Mouse (Mus musculus) midbrain, embryonic 16.5 days (tissue): ENCODE data around the gene Cfap221. TPM values are rescaled to one million over a fixed set of nuclear protein-coding genes. Genes with fewer than 3 reads are reported as not detected.

Experiments
- ATAC-seq: fragments of 200-750 bp; cut with Nextera tagmentation; 2 replicates; pipeline ENCODE4 v1.8.0; 2017; ENCODE audit warnings: moderate TSS enrichment
- H3K27ac ChIP-seq: fragments of 300-500 bp; sonication (generic); 2 replicates; pipeline ENCODE4 v1.5.1; 2014; ENCODE audit warnings: mild to moderate bottlenecking, low read length, mixed read lengths
- H3K27me3 ChIP-seq: fragments of 300-500 bp; sonication (generic); 2 replicates; pipeline ENCODE4 v1.6.1; 2014; ENCODE audit warnings: low read depth, low read length, mixed read lengths; ENCODE audit not compliant: control insufficient read depth, insufficient read depth
- H3K36me3 ChIP-seq: fragments of 300-500 bp; sonication (generic); 2 replicates; pipeline ENCODE4 v1.6.1; 2014; ENCODE audit warnings: mild to moderate bottlenecking, low read length, moderate library complexity, mixed read lengths; ENCODE audit not compliant: control insufficient read depth, insufficient read depth
- H3K4me1 ChIP-seq: fragments of 300-500 bp; sonication (generic); 2 replicates; pipeline ENCODE4 v1.6.1; 2014; ENCODE audit warnings: mild to moderate bottlenecking, low read length, mixed read lengths; ENCODE audit not compliant: control insufficient read depth, insufficient read depth
- H3K4me2 ChIP-seq: fragments of 300-500 bp; sonication (generic); 2 replicates; pipeline ENCODE4 v1.6.1; 2014; ENCODE audit warnings: mild to moderate bottlenecking, low read length, mixed read lengths
- H3K4me3 ChIP-seq: fragments of 300-500 bp; sonication (generic); 2 replicates; pipeline ENCODE4 v1.5.1; 2014; ENCODE audit warnings: low read depth, mild to moderate bottlenecking, low read length, moderate library complexity, mixed read lengths
- H3K9ac ChIP-seq: fragments of 300-500 bp; sonication (generic); 2 replicates; pipeline ENCODE4 v1.6.1; 2014; ENCODE audit warnings: low read depth, low read length, mixed read lengths
- H3K9me3 ChIP-seq: fragments of 300-500 bp; sonication (generic); replicated peaks from 2 replicates; pipeline ENCODE4 v1.6.1; 2014; ENCODE audit warnings: mild to moderate bottlenecking, low read length, mixed read lengths; ENCODE audit not compliant: control insufficient read depth, poor library complexity, severe bottlenecking
- WGBS: fragments of 180-500 bp; shearing (Covaris S2); extraction: QIAGEN DNeasy Blood & Tissue Kit; methylation state at CpG from one replicate; pipeline ENCODE4 v1.1.7; 2014; 5-methylcytosine and 5-hydroxymethylcytosine counted together
- polyA plus RNA-seq: library from polyadenylated mRNA; unstranded; fragments of >200 nt; fragmentation: Nextera tagmentation; extraction: Ambion mirVana; gene quantifications from 2 replicates; pipeline ENCODE4 v1.2.1, GENCODE M21; 2015

Gene Cfap221
- polyA plus RNA-seq, 1 experiment from 2014 or later = 0.40 TPM

DNA sequence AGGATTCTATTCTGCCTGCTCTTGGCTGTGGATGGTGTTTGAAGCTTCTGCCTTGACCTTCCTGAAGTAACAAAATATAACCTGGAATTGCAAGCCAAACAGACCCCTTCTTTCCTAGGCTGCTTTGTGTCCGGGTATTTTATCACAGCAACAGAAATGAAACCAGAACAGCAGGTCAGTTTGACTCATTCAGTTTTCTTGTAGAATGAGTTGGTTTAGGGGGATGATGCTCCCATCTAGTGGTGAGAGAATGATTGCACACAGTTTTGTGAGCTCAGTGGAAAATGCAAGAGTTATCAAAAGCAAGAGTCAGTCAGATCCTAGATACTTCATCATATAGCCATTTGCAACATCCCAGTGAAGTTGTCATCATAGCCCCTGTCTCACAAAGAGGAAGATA is 67.3 kb downstream of the Cfap221 start:
- H3K27me3 ChIP-seq = no peaks in the 10 kb centered on the region
- H3K4me2 ChIP-seq = no peak overlapping the region
- H3K36me3 ChIP-seq = no peaks in the 10 kb centered on the region
- no peak overlapping the region for H3K27ac ChIP-seq
- no peak overlapping the region for H3K9ac ChIP-seq
- no peaks in the 10 kb centered on the region for H3K9me3 ChIP-seq
- no peak for ATAC-seq
- H3K4me3 ChIP-seq = no peak overlapping the region
- WGBS = 56% methylated on average over 1 of the region's 1 CpGs
- H3K4me1 ChIP-seq = no peaks in the 10 kb centered on the region

DNA sequence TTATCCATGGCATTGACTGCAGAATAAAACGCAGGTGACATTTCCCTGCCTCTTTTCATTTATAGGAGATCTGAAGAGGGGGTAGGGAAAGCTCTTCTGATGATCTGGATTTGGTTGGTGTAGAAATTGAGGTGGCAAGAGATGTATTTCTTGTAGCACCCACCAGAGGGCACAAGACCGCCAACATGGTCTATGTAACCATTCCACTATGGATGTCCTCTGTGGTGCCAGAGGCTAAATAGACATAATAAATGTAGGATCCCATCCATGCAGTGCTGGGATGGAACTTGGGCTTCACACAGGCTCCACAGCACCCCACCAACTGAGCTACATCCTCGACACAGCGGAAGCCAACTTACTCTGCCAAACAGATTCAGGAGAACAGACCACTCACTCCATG is 77.7 kb downstream of the Cfap221 start:
- 60% methylated on average over 4 of the region's 4 CpGs for WGBS
- no peaks in the 10 kb centered on the region for H3K4me1 ChIP-seq

DNA sequence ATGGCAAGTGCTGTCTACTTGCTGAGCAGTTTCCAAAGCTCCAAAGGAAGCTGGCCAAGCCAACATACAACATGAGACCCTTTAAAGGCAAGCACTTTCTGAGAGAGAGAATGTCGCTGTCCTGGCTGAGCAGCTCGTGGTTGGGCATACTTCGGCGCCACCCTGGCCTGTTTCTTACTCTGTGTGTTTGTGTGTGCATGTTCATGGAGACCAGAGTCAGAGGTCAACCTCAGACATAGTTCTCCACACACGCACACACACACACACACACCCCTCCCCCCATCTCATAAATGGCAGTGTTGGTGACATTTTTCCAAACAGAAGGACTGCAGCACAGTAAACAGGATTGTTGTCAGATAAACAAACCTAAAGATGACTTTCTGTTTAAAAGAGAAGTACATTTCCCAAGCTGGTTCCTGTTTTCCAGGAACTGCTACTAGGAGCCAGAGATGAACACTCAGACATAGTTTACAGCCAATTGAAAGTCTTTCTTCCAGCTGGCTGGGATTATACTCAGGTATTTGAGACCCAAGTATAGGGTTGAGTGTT is 80.1 kb downstream of the Cfap221 start:
- WGBS = 87% methylated on average over 5 of the region's 5 CpGs

More for the DNA sequence above, 77.7 kb downstream of the Cfap221 start:
- Histone ChIP-seq H3K9ac (no peak overlapping the region), H3K4me2 (no peak overlapping the region), H3K27me3 (no peaks in the 10 kb centered on the region), H3K27ac (no peak overlapping the region), H3K36me3 (no peaks in the 10 kb centered on the region), H3K9me3 (no peaks in the 10 kb centered on the region), H3K4me3 (no peak overlapping the region)
- ATAC-seq = no peak

DNA sequence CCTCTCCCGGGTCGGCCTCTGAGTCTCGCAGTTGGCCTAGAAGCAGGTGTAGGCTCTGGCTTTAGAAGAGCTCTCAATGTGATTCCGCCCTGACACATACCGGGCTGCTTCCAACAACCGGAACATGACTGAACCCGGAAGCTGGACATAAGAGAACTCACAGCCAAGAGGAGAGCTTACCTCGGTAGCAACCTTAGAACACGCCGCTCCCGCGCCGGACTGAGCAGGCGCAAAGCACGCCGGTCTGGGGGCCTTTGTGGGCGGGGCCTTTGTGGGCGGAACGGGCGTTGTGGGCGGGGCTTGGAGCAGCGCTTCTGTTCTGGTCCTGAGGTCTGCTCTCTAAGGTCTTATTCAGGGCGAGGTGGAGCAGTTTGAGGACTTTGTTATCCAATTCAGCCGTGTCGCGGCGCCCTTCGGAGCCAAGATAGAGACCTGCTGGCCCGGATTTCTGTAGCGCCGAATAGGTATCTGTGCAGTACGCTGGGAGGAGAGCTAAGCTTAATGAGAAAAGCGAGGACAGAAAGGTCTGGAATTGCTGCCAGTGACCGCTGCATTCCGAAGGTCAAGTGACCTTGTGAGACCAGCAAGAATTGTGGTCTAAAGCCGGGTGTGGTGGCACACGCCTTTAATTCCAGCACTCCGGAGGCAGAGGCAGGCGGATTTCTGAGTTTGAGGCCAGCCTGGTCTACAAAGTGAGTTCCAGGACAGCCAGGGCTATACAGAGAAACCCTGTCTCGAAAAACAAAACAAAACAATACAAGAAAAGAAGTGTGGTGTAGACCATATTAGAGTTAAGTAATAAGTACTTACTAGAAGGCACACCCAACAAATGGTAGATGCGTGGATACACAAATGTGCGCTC is 83.8 kb downstream of the Cfap221 start, which contains the start of gene Tmem177:
Tmem177 (minus strand) TSS at position 256 of the 862 bp plus-strand sequence.
- Histone ChIP-seq H3K9me3 (no peaks in the 10 kb centered on the region), H3K4me3 (peak within 1 kb of the TSS; percentile 61), H3K27me3 (no peaks in the 10 kb centered on the region), H3K9ac (peak within 1 kb of the TSS; percentile 71), H3K36me3 (no peaks in the 10 kb centered on the region), H3K4me1 (peaks cover 8% of the 10 kb centered on the region), H3K27ac (peak within 1 kb of the TSS; percentile 70; the same call in 1 of the 2 replicates), H3K4me2 (peak within 1 kb of the TSS; percentile 71)
- 12% methylated on average over 42 of the region's 42 CpGs for WGBS
- peak; percentile 96 for ATAC-seq

More for the DNA sequence above, 80.1 kb downstream of the Cfap221 start:
- no peak overlapping the region for H3K4me3 ChIP-seq
- no peak overlapping the region for H3K27ac ChIP-seq
- ATAC-seq = no peak
- H3K9me3 ChIP-seq = no peaks in the 10 kb centered on the region
- H3K36me3 ChIP-seq = no peaks in the 10 kb centered on the region
- H3K27me3 ChIP-seq = no peaks in the 10 kb centered on the region
- H3K9ac ChIP-seq = no peak overlapping the region
- peaks cover 7% of the 10 kb centered on the region for H3K4me1 ChIP-seq
- H3K4me2 ChIP-seq = no peak overlapping the region

DNA sequence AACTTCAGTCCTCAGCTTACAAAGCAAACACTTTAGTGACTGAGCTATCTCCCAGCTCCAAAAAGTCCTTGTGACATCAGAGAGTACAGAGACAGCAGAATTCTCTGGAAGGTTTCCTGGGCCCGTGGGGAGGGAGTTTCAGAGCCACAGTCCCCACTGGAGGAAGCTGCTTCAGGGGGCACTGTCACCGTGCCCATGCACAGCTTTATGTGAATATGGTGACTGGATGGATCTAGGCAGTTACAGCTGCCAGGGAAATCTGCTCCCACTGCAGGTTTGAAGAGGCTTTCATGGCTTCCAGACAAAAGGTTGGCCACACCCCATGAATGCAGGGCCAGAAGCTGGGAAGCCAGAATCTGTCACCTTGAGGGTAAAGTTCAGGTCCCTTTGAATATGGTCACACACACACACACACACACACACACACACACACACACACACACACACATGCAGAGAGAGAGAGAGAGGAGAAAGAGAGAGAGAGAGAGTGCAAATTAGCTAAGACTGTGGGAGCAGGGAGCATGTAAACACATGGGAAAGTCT is 89.8 kb downstream of the Cfap221 start:
- Histone ChIP-seq H3K36me3 (no peaks in the 10 kb centered on the region), H3K9me3 (no peaks in the 10 kb centered on the region), H3K27ac (no peak overlapping the region), H3K4me1 (peaks cover 8% of the 10 kb centered on the region), H3K27me3 (no peaks in the 10 kb centered on the region), H3K9ac (no peak overlapping the region), H3K4me3 (no peak overlapping the region), H3K4me2 (no peak overlapping the region)
- no peak for ATAC-seq
- 60% methylated on average over 2 of the region's 2 CpGs for WGBS

DNA sequence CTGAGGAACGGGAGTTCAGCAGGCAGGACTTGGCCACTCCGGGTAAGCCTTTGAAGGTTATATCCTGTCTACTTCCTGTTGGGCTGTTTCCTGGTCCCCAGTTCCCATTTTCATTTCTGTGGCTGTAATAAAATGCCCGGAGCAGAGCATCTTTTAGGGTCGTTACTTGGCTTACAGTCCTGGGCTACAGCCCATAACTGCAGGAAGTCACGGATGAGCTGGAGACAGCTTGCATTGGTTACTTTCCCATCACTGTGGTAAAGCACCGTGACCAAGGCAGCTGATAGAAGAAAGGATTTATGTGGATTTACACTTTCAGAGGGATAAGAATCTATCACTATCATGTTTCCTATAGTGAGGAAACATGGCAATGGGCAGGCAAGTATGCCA is 93.8 kb downstream of the Cfap221 start:
- WGBS = 58% methylated on average over 6 of the region's 6 CpGs
- Histone ChIP-seq H3K36me3 (no peaks in the 10 kb centered on the region), H3K27me3 (no peaks in the 10 kb centered on the region), H3K4me2 (no peak overlapping the region), H3K4me1 (peaks cover 4% of the 10 kb centered on the region; the same call in 1 of the 2 replicates), H3K9ac (no peak overlapping the region), H3K27ac (peak overlapping the region; percentile 50), H3K4me3 (no peak overlapping the region), H3K9me3 (no peaks in the 10 kb centered on the region)
- ATAC-seq = no peak

DNA sequence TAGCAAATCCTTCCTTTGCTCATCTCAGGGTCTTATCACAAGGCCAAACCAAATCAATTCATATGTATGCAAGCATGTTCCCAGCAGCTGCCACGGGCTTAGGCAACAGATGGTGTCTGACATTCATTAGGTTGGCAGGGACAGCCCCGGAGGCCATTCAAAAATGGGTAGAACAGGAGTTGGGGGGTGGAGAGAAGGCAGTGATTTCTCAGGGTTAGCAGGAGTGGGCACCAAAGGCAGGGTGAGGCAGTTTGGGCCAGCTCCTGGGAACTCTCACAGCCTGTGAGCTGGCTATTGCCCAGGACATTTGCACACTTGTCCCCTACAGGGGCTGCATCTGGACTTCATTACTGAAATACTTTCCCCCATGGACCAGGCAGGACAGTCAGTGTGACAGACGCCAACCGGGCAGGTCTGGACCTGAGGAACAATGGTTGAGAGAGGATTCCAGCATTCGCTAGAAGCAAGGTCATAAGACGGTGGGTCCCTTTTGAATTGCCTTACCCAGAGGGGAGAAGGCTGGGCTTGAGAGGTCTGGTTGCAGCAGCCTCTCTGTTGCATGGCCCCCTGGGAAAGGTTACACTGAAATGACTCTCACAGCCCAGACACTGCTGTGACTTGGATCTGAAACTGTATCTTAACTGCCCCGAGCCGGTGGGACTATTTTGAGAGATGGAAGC is 94.3 kb downstream of the Cfap221 start:
- Histone ChIP-seq H3K4me1 (peaks cover 4% of the 10 kb centered on the region; the same call in 1 of the 2 replicates), H3K36me3 (no peaks in the 10 kb centered on the region), H3K4me3 (no peak overlapping the region), H3K27me3 (no peaks in the 10 kb centered on the region), H3K9me3 (no peaks in the 10 kb centered on the region), H3K9ac (no peak overlapping the region), H3K4me2 (no peak overlapping the region), H3K27ac (peak overlapping the region; percentile 50)
- WGBS = 23% methylated on average over 8 of the region's 8 CpGs
- ATAC-seq = peak; percentile 78

DNA sequence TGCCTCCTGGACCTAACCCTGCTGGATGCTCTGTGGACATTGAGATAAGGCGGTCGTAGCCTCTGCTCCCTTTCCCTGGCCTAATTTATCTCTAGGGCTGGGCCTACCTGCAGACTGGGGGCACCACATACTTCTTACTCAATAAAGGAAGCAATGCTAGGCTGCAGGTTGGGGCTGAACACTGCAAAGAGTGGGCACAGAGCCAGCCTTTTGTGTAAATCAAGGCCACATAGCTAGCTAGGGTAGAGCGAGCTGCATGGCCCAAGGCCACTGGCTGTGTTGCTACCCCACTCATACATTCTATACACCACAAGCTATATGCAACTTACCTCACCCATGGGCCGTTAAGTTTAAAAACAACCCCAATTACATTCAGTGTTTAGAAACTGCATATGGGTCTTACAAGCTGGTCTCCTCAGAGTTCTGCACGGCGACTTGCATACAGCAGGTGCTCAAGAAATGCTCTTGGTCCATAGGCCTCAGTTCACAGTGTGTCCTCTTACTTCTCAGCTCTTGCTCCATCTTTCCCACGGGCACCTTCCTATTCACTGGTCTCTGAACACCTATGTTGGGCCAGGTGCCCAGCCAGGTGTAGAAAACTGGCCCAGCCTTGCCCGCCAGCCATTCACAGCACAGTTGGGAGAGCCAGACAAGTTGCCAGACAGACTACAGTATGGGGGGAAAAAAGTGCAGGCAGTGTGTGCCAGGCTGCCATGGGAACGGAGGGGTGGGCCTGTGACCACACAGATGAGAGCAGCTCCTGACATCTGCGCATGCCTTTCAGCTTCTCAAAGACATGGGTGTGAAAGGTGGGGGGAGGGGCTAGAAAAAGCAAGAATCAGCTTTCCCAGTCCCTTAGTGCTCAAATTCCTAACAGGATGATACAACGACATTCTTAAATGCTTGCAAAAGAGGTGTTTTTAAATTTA is 97.6 kb downstream of the Cfap221 start:
- no peak overlapping the region for H3K4me3 ChIP-seq
- H3K9me3 ChIP-seq = no peaks in the 10 kb centered on the region
- WGBS = 76% methylated on average over 11 of the region's 11 CpGs
- peaks cover 4% of the 10 kb centered on the region; the same call in 1 of the 2 replicates for H3K4me1 ChIP-seq
- H3K9ac ChIP-seq = no peak overlapping the region
- no peaks in the 10 kb centered on the region for H3K36me3 ChIP-seq
- peak; percentile 81 for ATAC-seq
- H3K4me2 ChIP-seq = no peak overlapping the region
- H3K27me3 ChIP-seq = no peaks in the 10 kb centered on the region
- H3K27ac ChIP-seq = no peak overlapping the region
